ENCODE assay signal across 22 mouse cellular contexts in the genomic region with DNA sequence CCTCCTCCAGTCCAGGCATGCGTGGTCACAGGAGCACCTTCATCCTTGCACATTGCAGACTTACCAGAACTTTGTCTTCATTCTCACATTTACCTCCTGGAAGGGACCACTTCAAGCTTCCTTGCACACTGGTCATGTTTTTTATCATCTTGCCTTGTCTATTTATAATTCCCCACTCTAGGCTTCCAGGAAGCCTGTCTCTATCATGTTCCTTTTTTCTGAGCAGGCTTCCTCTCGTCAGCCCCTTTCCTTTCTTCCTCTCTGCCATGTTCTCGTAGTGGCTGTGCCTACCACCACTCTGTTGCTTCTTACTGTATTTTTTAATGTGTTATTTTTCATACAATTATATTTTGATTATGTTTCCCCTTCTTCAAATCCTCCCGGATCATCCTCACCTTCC. TPM values are rescaled to one million over a fixed set of nuclear protein-coding genes. Genes with fewer than 3 reads are reported as not detected.
DNase-seq lines count a peak whose midpoint lies in the region; ATAC-seq lines count a peak whose summit lies in the region.
"Had no signal": no experiment of that assay in that cellular context is flagged by ENCODE, and none has a peak within 500 bp of the region (broad histone marks: within the 10 kb centered on the region; RNA-seq: fewer than 3 reads in every experiment).

No protein-coding gene starts in this region.

- H3K9ac ChIP-seq in midbrain, embryonic 16.5 days (ENCODE audit: low read depth, low read length), result no peak overlapping the region
- H3K9ac ChIP-seq: heart, embryonic 12.5 days; hindbrain, embryonic 12.5 days; limb, embryonic 12.5 days; liver, embryonic 15.5 days; neural tube, embryonic 13.5 days had no signal

- peak; percentile 31 for DNase-seq in layer of hippocampus, adult 9-11 months
- no peak for DNase-seq in layer of hippocampus, adult 9-10 months (ENCODE audit: low spot score)
- DNase-seq in B cell, adult 2 months, result peak; percentile 14 to 23
- peak; percentile 9 for DNase-seq in brain, adult 2 months (ENCODE audit: low read depth, low spot score)
- DNase-seq: adrenal gland, adult 2 months; cerebellum, adult 2 months; cerebellum, postnatal 25 days; gastrocnemius, postnatal 14 days; heart, postnatal 10 days; kidney, adult 11 months; midbrain, embryonic 14.5 days had no signal

- no peak overlapping the region for H3K4me2 ChIP-seq in midbrain, embryonic 16.5 days (ENCODE audit: low read length)
- H3K4me2 ChIP-seq: heart, embryonic 12.5 days; hindbrain, embryonic 12.5 days; limb, embryonic 12.5 days; liver, embryonic 15.5 days; neural tube, embryonic 13.5 days had no signal

- no peaks in the 10 kb centered on the region for H3K27me3 ChIP-seq in midbrain, embryonic 16.5 days (ENCODE audit: control insufficient read depth, insufficient read depth, low read depth, low read length)
- H3K27me3 ChIP-seq: hindbrain, embryonic 12.5 days; liver, embryonic 15.5 days; neural tube, embryonic 13.5 days; Patski had no signal

- 0 out of 2 replicates have a peak, but pooled peaks have one; percentile 23 for ATAC-seq in megakaryocyte progenitor cell, adult 5-6 weeks (replicated peaks; ENCODE audit: poor library complexity)
- no peak for ATAC-seq in erythroid progenitor cell, adult 5-6 weeks (replicated peaks; ENCODE audit: low FRiP score, poor library complexity, severe bottlenecking)
- no peak for ATAC-seq in midbrain, embryonic 16.5 days
- ATAC-seq: forebrain, embryonic 16.5 days; lung, postnatal 0 days; Patski had no signal

- 92% methylated on average over 4 of the region's 4 CpGs for WGBS in midbrain, embryonic 16.5 days

- no peaks in the 10 kb centered on the region for H3K4me1 ChIP-seq in midbrain, embryonic 16.5 days (ENCODE audit: control insufficient read depth, insufficient read depth, low read length)
- H3K4me1 ChIP-seq: hindbrain, embryonic 12.5 days; limb, embryonic 12.5 days; neural tube, embryonic 13.5 days had no signal

- no peak overlapping the region for H3K4me3 ChIP-seq in midbrain, embryonic 16.5 days (ENCODE audit: low read depth, low read length)
- H3K4me3 ChIP-seq: heart, embryonic 12.5 days; hindbrain, embryonic 12.5 days; limb, embryonic 12.5 days; liver, embryonic 15.5 days; neural tube, embryonic 13.5 days had no signal

- no peaks in the 10 kb centered on the region for H3K36me3 ChIP-seq in midbrain, embryonic 16.5 days (ENCODE audit: control insufficient read depth, insufficient read depth, low read length)
- H3K36me3 ChIP-seq: heart, embryonic 12.5 days; hindbrain, embryonic 12.5 days; limb, embryonic 12.5 days; liver, embryonic 15.5 days; neural tube, embryonic 13.5 days had no signal

- H3K9me3 ChIP-seq in midbrain, embryonic 16.5 days (replicated peaks; ENCODE audit: control insufficient read depth, low read length, poor library complexity, severe bottlenecking), result no peaks in the 10 kb centered on the region
- H3K9me3 ChIP-seq: hindbrain, embryonic 12.5 days; limb, embryonic 12.5 days; liver, embryonic 15.5 days; neural tube, embryonic 13.5 days had no signal

- H3K27ac ChIP-seq in midbrain, embryonic 16.5 days (ENCODE audit: low read length), result no peak overlapping the region
- H3K27ac ChIP-seq: hindbrain, embryonic 12.5 days; limb, embryonic 12.5 days; liver, embryonic 15.5 days; neural tube, embryonic 13.5 days had no signal

RNA-seq across cellular contexts. Expression of gene Runx1, which starts 42.6 kb away (rescaled TPM):
- 102 and 107 TPM in 2 replicates for total RNA-seq in megakaryocyte progenitor cell, adult 5-6 weeks (2015)
- total RNA-seq in megakaryocyte progenitor cell, adult 5-6 weeks (2017), result 44.3 and 51.3 TPM in 2 replicates
- 66.7 and 107 TPM in 2 replicates for total RNA-seq in erythroid progenitor cell, adult 5-6 weeks (2015; ENCODE audit: low replicate concordance)
- 57.8 and 59.5 TPM in 2 replicates for total RNA-seq in erythroid progenitor cell, adult 5-6 weeks (2017; ENCODE audit: low replicate concordance)
- 0.59 and 0.71 TPM in 2 replicates for polyA plus RNA-seq in midbrain, embryonic 16.5 days (2015; fragmentation: Nextera tagmentation; extraction: Ambion mirVana)
